Mouse (Mus musculus) kidney, postnatal 14 days (tissue): Measurements from ENCODE around the gene Ptpn4.

Source experiments
- DNase-seq: peaks from one replicate; pipeline ENCODE4 v3.0.0; 2022; ENCODE audit warnings: mixed read lengths

The Ptpn4 gene

GRCm38 (mm10) chr1:119837035-119837751 is at the start of gene Ptpn4:
Gene Ptpn4 (minus strand): TSS chr1:119837613.
- DNase-seq: peak; percentile 99

GRCm38 (mm10) chr1:119886320-119886719 is 48.9 kb upstream of the Ptpn4 start:
- no peak for DNase-seq

GRCm38 (mm10) chr1:119884272-119884671 is 46.9 kb upstream of the Ptpn4 start:
- DNase-seq: no peak

GRCm38 (mm10) chr1:119878909-119879308 is 41.5 kb upstream of the Ptpn4 start:
- DNase-seq: no peak

GRCm38 (mm10) chr1:119877469-119877868 is 40.1 kb upstream of the Ptpn4 start:
- DNase-seq: no peak

- no peak for DNase-seq
Measured at GRCm38 (mm10) chr1:119868395-119869161, 31.2 kb upstream of the Ptpn4 start.

- no peak for DNase-seq
Measured at GRCm38 (mm10) chr1:119867300-119867699, 29.9 kb upstream of the Ptpn4 start.

- DNase-seq: no peak
Measured at GRCm38 (mm10) chr1:119865311-119865710, 27.9 kb upstream of the Ptpn4 start.

GRCm38 (mm10) chr1:119863507-119864296 is 26.3 kb upstream of the Ptpn4 start:
- no peak for DNase-seq

- no peak for DNase-seq
Measured at GRCm38 (mm10) chr1:119859566-119859965, 22.2 kb upstream of the Ptpn4 start.

- no peak for DNase-seq
Measured at GRCm38 (mm10) chr1:119852980-119853379, 15.6 kb upstream of the Ptpn4 start.

GRCm38 (mm10) chr1:119852339-119852738 is 14.9 kb upstream of the Ptpn4 start:
- no peak for DNase-seq

- DNase-seq: no peak
Measured at GRCm38 (mm10) chr1:119849146-119849935, 11.9 kb upstream of the Ptpn4 start.

- no peak for DNase-seq
Measured at GRCm38 (mm10) chr1:119845321-119845720, 7.9 kb upstream of the Ptpn4 start.

- DNase-seq: no peak
Measured at GRCm38 (mm10) chr1:119843121-119843520, 5.7 kb upstream of the Ptpn4 start.

- no peak for DNase-seq
Measured at GRCm38 (mm10) chr1:119838241-119838640, 828 bp upstream of the Ptpn4 start.

GRCm38 (mm10) chr1:119836479-119837015 is 866 bp downstream of the Ptpn4 start:
- DNase-seq: no peak

- DNase-seq: no peak
Measured at GRCm38 (mm10) chr1:119835726-119836478, 1.5 kb downstream of the Ptpn4 start.

GRCm38 (mm10) chr1:119828160-119828559 is 9.3 kb downstream of the Ptpn4 start:
- peak; percentile 14 for DNase-seq

GRCm38 (mm10) chr1:119818704-119819103 is 18.7 kb downstream of the Ptpn4 start:
- DNase-seq: peak; percentile 53

- no peak for DNase-seq
Measured at GRCm38 (mm10) chr1:119807707-119808106, 29.7 kb downstream of the Ptpn4 start.
